ENCODE assay signal across 8 mouse cellular contexts in the genomic region with DNA sequence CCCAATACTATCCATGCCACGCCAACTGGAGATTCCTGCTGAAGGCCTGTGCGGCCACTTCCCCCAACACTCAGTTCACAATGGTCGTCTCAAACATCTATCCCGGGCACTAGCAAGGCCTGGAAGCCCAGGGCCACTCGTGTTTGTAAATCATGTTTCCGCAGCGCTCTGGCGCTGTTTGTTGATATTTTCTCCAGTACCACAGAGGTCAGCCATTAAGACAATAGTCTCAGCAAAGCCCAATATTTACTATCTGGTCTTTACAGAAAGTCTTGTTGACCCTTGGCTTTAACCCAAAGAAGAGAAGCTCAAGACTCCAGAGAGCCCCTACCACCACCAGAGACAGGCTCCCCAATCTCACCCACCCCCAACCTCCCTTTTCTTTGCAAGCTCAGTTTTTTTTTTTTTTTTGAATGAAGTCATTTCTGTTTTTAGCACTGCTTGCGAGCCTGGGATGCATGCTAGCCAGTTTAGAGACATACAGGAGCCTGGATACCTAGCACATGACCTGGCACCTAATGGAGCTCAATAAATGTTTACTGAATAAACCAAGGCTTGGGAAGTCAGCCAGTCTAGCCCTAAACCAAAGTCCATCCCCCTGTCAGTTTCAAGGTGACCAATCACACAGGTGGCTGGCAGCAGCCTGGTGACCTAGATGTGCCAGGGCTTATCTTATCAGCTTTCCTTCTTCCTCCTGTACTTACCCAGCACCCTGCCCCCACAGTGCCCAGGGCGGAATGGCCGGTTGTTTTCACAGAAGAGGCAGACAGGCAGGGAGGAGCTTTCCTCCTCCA. TPM values are rescaled to one million over a fixed set of nuclear protein-coding genes. Genes with fewer than 3 reads are reported as not detected.
DNase-seq lines count a peak whose midpoint lies in the region; ATAC-seq lines count a peak whose summit lies in the region.

No protein-coding gene starts in this region.

- peak; percentile 81 for DNase-seq in adrenal gland, adult 8-10 months
- DNase-seq in cerebellum, adult 9-10 months, result peak; percentile 74
- peak; percentile 67 to 73 for DNase-seq in heart, postnatal 14 days
- no peak for DNase-seq in liver, embryonic 11.5 days (ENCODE audit: low spot score)
- peak; percentile 69 for DNase-seq in retina, postnatal 7 days (ENCODE audit: low read depth, low spot score)
- DNase-seq in natural killer cell, adult 2 months (ENCODE audit: low spot score in 2 of 2), result no peak
- DNase-seq in frontal cortex, postnatal 25 days (ENCODE audit: low spot score in 2 of 2), result no peak

- no peak overlapping the region for H3K9ac ChIP-seq in liver, embryonic 11.5 days (ENCODE audit: low read depth, low read length)
- H3K9ac ChIP-seq in neural tube, embryonic 15.5 days (replicated peaks), result no peak overlapping the region

- no peak overlapping the region for H3K4me3 ChIP-seq in liver, embryonic 11.5 days (ENCODE audit: low read depth, low read length)
- H3K4me3 ChIP-seq in neural tube, embryonic 15.5 days (replicated peaks), result no peak overlapping the region

- no peaks in the 10 kb centered on the region for H3K36me3 ChIP-seq in liver, embryonic 11.5 days (ENCODE audit: control insufficient read depth, insufficient read depth, low read length)
- no peaks in the 10 kb centered on the region for H3K36me3 ChIP-seq in neural tube, embryonic 15.5 days

- H3K9me3 ChIP-seq in liver, embryonic 11.5 days (ENCODE audit: control insufficient read depth, low read length), result no peaks in the 10 kb centered on the region
- H3K9me3 ChIP-seq in neural tube, embryonic 15.5 days (replicated peaks), result no peaks in the 10 kb centered on the region

- H3K4me1 ChIP-seq in liver, embryonic 11.5 days (replicated peaks; ENCODE audit: control insufficient read depth, insufficient read depth, low read length), result peaks cover 66% of the 10 kb centered on the region
- H3K4me1 ChIP-seq in neural tube, embryonic 15.5 days, result peaks cover 41% of the 10 kb centered on the region

- peak overlapping the region; percentile 71 for H3K27ac ChIP-seq in liver, embryonic 11.5 days (ENCODE audit: low read depth, low read length)
- no peak overlapping the region for H3K27ac ChIP-seq in neural tube, embryonic 15.5 days (replicated peaks)

- 49% methylated on average over 11 of the region's 11 CpGs for WGBS in liver, embryonic 11.5 days
- 76% methylated on average over 11 of the region's 11 CpGs for WGBS in neural tube, embryonic 15.5 days

- intact Hi-C loops in heart, postnatal 14 days (cut with DNase I), result no loop called here

- ATAC-seq in liver, embryonic 11.5 days (replicated peaks; ENCODE audit: low FRiP score), result peak; percentile 47; the same call in 1 of the 2 replicates
- no peak for ATAC-seq in neural tube, embryonic 15.5 days (ENCODE audit: low FRiP score)

- H3K4me2 ChIP-seq in liver, embryonic 11.5 days, result peak overlapping the region; percentile 7; the same call in 1 of the 2 replicates
- no peak overlapping the region for H3K4me2 ChIP-seq in neural tube, embryonic 15.5 days

- no peaks in the 10 kb centered on the region for H3K27me3 ChIP-seq in liver, embryonic 11.5 days (replicated peaks; ENCODE audit: control insufficient read depth, insufficient read depth, low read length)
- no peaks in the 10 kb centered on the region for H3K27me3 ChIP-seq in neural tube, embryonic 15.5 days (replicated peaks)

RNA-seq across cellular contexts. Expression of a gene that starts 31.8 kb away (rescaled TPM):
- total RNA-seq in adrenal gland, adult 8-10 months (2022), result 10 to 100 TPM; 22.2 to 53.0 (median 26.6) TPM
- total RNA-seq in heart, postnatal 14 days (2021), result 10 to 100 TPM; 24.7 to 24.8 TPM
- 2.9 and 3.1 TPM in 2 replicates for polyA plus RNA-seq in liver, embryonic 11.5 days (2014; fragmentation: Nextera tagmentation; extraction: Ambion mirVana)
- 3.4 and 4.1 TPM in 2 replicates for polyA plus RNA-seq in neural tube, embryonic 15.5 days (2015; fragmentation: Nextera tagmentation; extraction: Ambion mirVana)

Comparison
In these comparisons a context has a peak if more than half of its experiments do, and no peak if none do; other contexts are left out.
1. DNase-seq: peak in adrenal gland, adult 8-10 months (single experiment), cerebellum, adult 9-10 months (single experiment), heart, postnatal 14 days (2 of 2) and retina, postnatal 7 days (single experiment); none in liver, embryonic 11.5 days (single experiment), natural killer cell, adult 2 months (0 of 2) and frontal cortex, postnatal 25 days (0 of 2).